Mouse (Mus musculus) heart, postnatal 0 days (tissue): ENCODE measurements around the gene Krt18.

ENCODE experiments used
- CTCF ChIP-seq: IDR thresholded peaks from 2 replicates; pipeline ENCODE4 v1.5.1; 2016; ENCODE audit warnings: antibody characterized with exemption, control low read depth, low read depth
- EP300 ChIP-seq: IDR thresholded peaks from 2 replicates; pipeline ENCODE4 v1.6.1; 2016; ENCODE audit warnings: antibody characterized with exemption, low read depth

- TF ChIP-seq CTCF (no peak), EP300 (no peak)
Measured at GRCm38 (mm10) chr15:102040277-102040676, 12.3 kb downstream of the Krt18 start.
